Mouse (Mus musculus) embryonic facial prominence, embryonic 14.5 days (tissue): ENCODE results near the gene Adamts16. TPM values are rescaled to one million over a fixed set of nuclear protein-coding genes. Genes with fewer than 3 reads are reported as not detected.

Experiments used
- ATAC-seq: fragments of 200-750 bp; cut with Nextera tagmentation; 2 replicates; pipeline ENCODE4 v1.8.0; 2017; ENCODE audit warnings: low read depth, moderate number of reproducible peaks, moderate TSS enrichment
- DNase-seq: peaks from one replicate; pipeline ENCODE4 v3.0.0-alpha.2; 2015; ENCODE audit warnings: low spot score
- H3K27ac ChIP-seq: fragments of 300-500 bp; sonication (generic); replicated peaks from 2 replicates; pipeline ENCODE4 v1.5.1; 2014; ENCODE audit warnings: low read depth, mild to moderate bottlenecking, low read length, moderate library complexity
- H3K27me3 ChIP-seq: fragments of 300-500 bp; sonication (generic); replicated peaks from 2 replicates; pipeline ENCODE4 v1.6.1; 2014; ENCODE audit warnings: low read length; ENCODE audit not compliant: control insufficient read depth, insufficient read depth
- H3K36me3 ChIP-seq: fragments of 300-500 bp; sonication (generic); 2 replicates; pipeline ENCODE4 v1.6.1; 2014; ENCODE audit warnings: low read length, mixed read lengths; ENCODE audit not compliant: control insufficient read depth, insufficient read depth
- H3K4me1 ChIP-seq: fragments of 300-500 bp; sonication (generic); 2 replicates; pipeline ENCODE4 v1.6.1; 2014; ENCODE audit warnings: antibody characterized with exemption, low read length; ENCODE audit not compliant: control insufficient read depth, insufficient read depth
- H3K4me2 ChIP-seq: fragments of 300-500 bp; sonication (generic); 2 replicates; pipeline ENCODE4 v1.6.1; 2014; ENCODE audit warnings: low read depth, mild to moderate bottlenecking, low read length, moderate library complexity, mixed read lengths
- H3K4me3 ChIP-seq: fragments of 300-500 bp; sonication (generic); 2 replicates; pipeline ENCODE4 v1.5.1; 2014; ENCODE audit warnings: low read depth, mild to moderate bottlenecking, low read length
- H3K9ac ChIP-seq: fragments of 300-500 bp; sonication (generic); 2 replicates; pipeline ENCODE4 v1.6.1; 2014; ENCODE audit warnings: low read depth, mild to moderate bottlenecking, low read length, moderate library complexity, mixed read lengths
- H3K9me3 ChIP-seq: fragments of 300-500 bp; sonication (generic); 2 replicates; pipeline ENCODE4 v1.6.1; 2016; ENCODE audit warnings: low read length; ENCODE audit not compliant: control insufficient read depth
- WGBS: fragments of 180-500 bp; shearing (Covaris S2); extraction: QIAGEN DNeasy Blood & Tissue Kit; methylation state at CpG from one replicate; pipeline ENCODE4 v1.1.7; 2014; 5-methylcytosine and 5-hydroxymethylcytosine counted together
- polyA plus RNA-seq: library from polyadenylated mRNA; unstranded; fragments of >200 nt; fragmentation: Nextera tagmentation; extraction: Ambion mirVana; gene quantifications from 2 replicates; pipeline ENCODE4 v1.2.1, GENCODE M21; 2014

Adamts16 gene
- polyA plus RNA-seq, 1 experiment from 2014 or later, result 1.9 TPM

- Histone ChIP-seq H3K27me3 (no peaks in the 10 kb centered on the region), H3K36me3 (no peaks in the 10 kb centered on the region), H3K4me1 (peaks cover 9% of the 10 kb centered on the region), H3K4me2 (no peak overlapping the region), H3K9ac (no peak overlapping the region), H3K27ac (no peak overlapping the region), H3K9me3 (no peaks in the 10 kb centered on the region), H3K4me3 (no peak overlapping the region)
- DNase-seq (no peak), ATAC-seq (no peak)
- 63% methylated on average over 1 of the region's 1 CpGs for WGBS
Observed at GRCm38 (mm10) chr13:70789806-70790205, 51.8 kb downstream of the Adamts16 start.

DNA sequence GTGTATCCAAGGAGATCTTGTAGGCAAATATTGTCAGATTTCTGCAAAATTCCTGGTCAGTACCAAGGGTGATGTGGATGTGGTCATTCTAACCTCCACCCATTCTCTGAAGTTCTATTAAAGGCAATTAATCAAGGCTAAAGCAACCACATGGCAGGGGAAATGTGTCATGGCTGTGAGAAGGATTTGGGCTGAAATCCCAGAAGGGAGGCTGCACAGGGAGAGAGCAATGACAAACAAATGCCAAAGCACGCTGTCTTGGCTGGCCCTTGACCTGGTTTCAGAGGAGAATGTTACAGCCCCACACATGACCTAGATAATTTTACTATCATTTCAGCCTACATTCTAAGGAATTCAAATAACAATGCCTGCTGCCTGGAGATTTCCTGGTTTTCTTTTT lies 52.6 kb downstream of the Adamts16 start:
- H3K27me3 ChIP-seq, result no peaks in the 10 kb centered on the region
- no peaks in the 10 kb centered on the region for H3K9me3 ChIP-seq
- no peaks in the 10 kb centered on the region for H3K36me3 ChIP-seq
- DNase-seq (no peak), ATAC-seq (no peak)
- H3K9ac ChIP-seq, result no peak overlapping the region
- H3K4me1 ChIP-seq, result 0 out of 2 replicates have a peak, but pooled peaks cover 1% of the 10 kb centered on the region
- no peak overlapping the region for H3K4me2 ChIP-seq
- H3K27ac ChIP-seq, result no peak overlapping the region
- 57% methylated on average over 1 of the region's 1 CpGs for WGBS
- no peak overlapping the region for H3K4me3 ChIP-seq

GRCm38 (mm10) chr13:70785078-70785477 lies 56.5 kb downstream of the Adamts16 start:
- H3K36me3 ChIP-seq, result no peaks in the 10 kb centered on the region
- no peak overlapping the region for H3K4me3 ChIP-seq
- no peak overlapping the region for H3K9ac ChIP-seq
- no peak for ATAC-seq
- no peak overlapping the region for H3K27ac ChIP-seq
- 56% methylated on average over 2 of the region's 2 CpGs for WGBS
- H3K27me3 ChIP-seq, result no peaks in the 10 kb centered on the region
- H3K9me3 ChIP-seq, result no peaks in the 10 kb centered on the region
- DNase-seq, result no peak
- H3K4me2 ChIP-seq, result no peak overlapping the region
- peaks cover 6% of the 10 kb centered on the region; the same call in 1 of the 2 replicates for H3K4me1 ChIP-seq

GRCm38 (mm10) chr13:70784126-70784525 lies 57.5 kb downstream of the Adamts16 start:
- Histone ChIP-seq H3K4me3 (no peak overlapping the region), H3K36me3 (no peaks in the 10 kb centered on the region), H3K4me1 (peaks cover 15% of the 10 kb centered on the region), H3K27me3 (no peaks in the 10 kb centered on the region), H3K4me2 (no peak overlapping the region), H3K9ac (no peak overlapping the region), H3K27ac (no peak overlapping the region), H3K9me3 (no peaks in the 10 kb centered on the region)
- DNase-seq, result no peak
- ATAC-seq, result no peak
- 55% methylated on average over 5 of the region's 5 CpGs for WGBS

DNA sequence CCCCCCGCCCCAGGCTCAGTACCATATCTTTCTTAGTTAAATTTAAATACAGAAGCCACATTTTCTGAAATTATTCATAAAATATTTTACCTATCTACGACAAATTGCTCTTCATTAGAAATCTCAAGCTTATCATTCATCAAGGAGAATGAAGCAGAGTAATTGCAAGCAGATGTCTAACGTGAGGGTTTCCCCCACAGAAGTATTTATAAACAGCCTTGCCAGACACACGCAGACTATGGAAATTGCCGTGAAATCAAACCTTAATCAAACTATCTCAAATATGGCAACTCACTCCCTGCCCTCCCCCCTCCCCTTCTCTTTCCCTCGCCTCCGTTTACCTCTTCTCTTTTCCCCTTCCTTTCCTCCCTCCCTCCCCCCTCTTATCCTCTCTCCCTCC lies 61.8 kb downstream of the Adamts16 start:
- 0 out of 2 replicates have a peak, but pooled peaks cover under 1% of the 10 kb centered on the region for H3K27me3 ChIP-seq
- H3K36me3 ChIP-seq, result no peaks in the 10 kb centered on the region
- no peak overlapping the region for H3K9ac ChIP-seq
- H3K4me2 ChIP-seq, result peak overlapping the region; percentile 26; the same call in 1 of the 2 replicates
- peak; percentile 64 for DNase-seq
- no peaks in the 10 kb centered on the region for H3K9me3 ChIP-seq
- peaks cover 19% of the 10 kb centered on the region for H3K4me1 ChIP-seq
- no peak overlapping the region for H3K4me3 ChIP-seq
- no peak for ATAC-seq
- WGBS, result 17% methylated on average over 7 of the region's 7 CpGs
- H3K27ac ChIP-seq, result no peak overlapping the region

GRCm38 (mm10) chr13:70778872-70779554 lies 62.6 kb downstream of the Adamts16 start:
- Histone ChIP-seq H3K27me3 (0 out of 2 replicates have a peak, but pooled peaks cover 5% of the 10 kb centered on the region), H3K9me3 (no peaks in the 10 kb centered on the region), H3K9ac (no peak overlapping the region), H3K4me3 (no peak overlapping the region), H3K4me2 (no peak overlapping the region), H3K36me3 (no peaks in the 10 kb centered on the region), H3K4me1 (peaks cover 19% of the 10 kb centered on the region), H3K27ac (no peak overlapping the region)
- 0 out of 2 replicates have a peak, but pooled peaks have one; percentile 41 for ATAC-seq
- peak; percentile 79 for DNase-seq
- 13% methylated on average over 9 of the region's 9 CpGs for WGBS

DNA sequence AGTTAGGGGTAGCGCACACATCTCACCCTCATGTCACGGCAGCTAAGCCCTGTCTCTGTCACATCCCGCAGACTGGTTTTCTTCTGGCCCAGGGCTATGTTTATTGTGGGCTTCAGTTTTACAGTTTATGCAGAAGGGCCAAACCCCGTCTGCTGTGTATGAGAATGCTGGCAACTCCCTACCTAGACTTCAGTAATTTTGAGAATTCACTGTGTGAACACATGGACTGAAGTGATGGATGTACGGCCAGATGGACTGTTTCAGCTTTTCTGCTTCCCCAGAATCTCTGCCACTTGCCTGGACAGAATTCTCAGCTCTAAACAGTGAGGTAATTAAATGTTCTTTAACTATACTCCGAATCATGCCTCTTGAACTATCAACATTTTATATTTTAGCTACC lies 70.5 kb downstream of the Adamts16 start:
- H3K9me3 ChIP-seq, result no peaks in the 10 kb centered on the region
- H3K9ac ChIP-seq, result no peak overlapping the region
- WGBS, result 80% methylated on average over 6 of the region's 6 CpGs
- H3K4me2 ChIP-seq, result no peak overlapping the region
- no peak for ATAC-seq
- no peak for DNase-seq
- H3K4me1 ChIP-seq, result no peaks in the 10 kb centered on the region
- no peaks in the 10 kb centered on the region for H3K36me3 ChIP-seq
- no peak overlapping the region for H3K4me3 ChIP-seq
- H3K27me3 ChIP-seq, result 0 out of 2 replicates have a peak, but pooled peaks cover 5% of the 10 kb centered on the region
- H3K27ac ChIP-seq, result no peak overlapping the region

GRCm38 (mm10) chr13:70769156-70769555 lies 72.5 kb downstream of the Adamts16 start:
- H3K27me3 ChIP-seq, result no peaks in the 10 kb centered on the region
- 60% methylated on average over 2 of the region's 2 CpGs for WGBS
- ATAC-seq, result no peak

GRCm38 (mm10) chr13:70767462-70767861 lies 74.1 kb downstream of the Adamts16 start:
- no peaks in the 10 kb centered on the region for H3K4me1 ChIP-seq
- H3K9ac ChIP-seq, result no peak overlapping the region
- no peak overlapping the region for H3K4me2 ChIP-seq
- H3K27ac ChIP-seq, result no peak overlapping the region
- DNase-seq (no peak), ATAC-seq (no peak)
- H3K4me3 ChIP-seq, result no peak overlapping the region
- no peaks in the 10 kb centered on the region for H3K27me3 ChIP-seq
- H3K36me3 ChIP-seq, result no peaks in the 10 kb centered on the region
- H3K9me3 ChIP-seq, result no peaks in the 10 kb centered on the region

More at GRCm38 (mm10) chr13:70769156-70769555, 72.5 kb downstream of the Adamts16 start:
- no peaks in the 10 kb centered on the region for H3K4me1 ChIP-seq
- DNase-seq, result no peak
- H3K27ac ChIP-seq, result no peak overlapping the region
- H3K36me3 ChIP-seq, result no peaks in the 10 kb centered on the region
- H3K4me2 ChIP-seq, result no peak overlapping the region
- no peak overlapping the region for H3K9ac ChIP-seq
- no peaks in the 10 kb centered on the region for H3K9me3 ChIP-seq
- H3K4me3 ChIP-seq, result no peak overlapping the region
